Mouse (Mus musculus) MEL (cell line): Measurements from ENCODE around the gene Phf21a.

Experiments used
- CTCF ChIP-seq, 3 experiments: IDR thresholded peaks in 2 of 3; conservative IDR thresholded peaks in 1 of 3; 2 replicates each; pipeline ENCODE4 v1.5.1; 2011 to 2012; ENCODE audit warnings: low read length in 3 of 3, low read depth in 2 of 3, mild to moderate bottlenecking in 2 of 3, improper control_type of control experiment in 1 of 3, inconsistent platforms in 1 of 3, mixed read lengths in 1 of 3, moderate library complexity in 1 of 3; ENCODE audit not compliant: control insufficient read depth in 1 of 3, insufficient read depth in 1 of 3, poor library complexity in 1 of 3, severe bottlenecking in 1 of 3
- EP300 ChIP-seq, 2 experiments: IDR thresholded peaks; 2 replicates each; pipeline ENCODE4 v1.6.1; 2011; ENCODE audit warnings: improper control_type of control experiment in 2 of 2, low read length in 2 of 2, low read depth in 1 of 2, mild to moderate bottlenecking in 1 of 2
- MEF2A ChIP-seq: IDR thresholded peaks from 2 replicates; pipeline ENCODE4 v1.6.1; 2014; ENCODE audit warnings: low read depth, mild to moderate bottlenecking, inconsistent platforms, low read length, improper control_type of control experiment; ENCODE audit not compliant: poor library complexity, insufficient replicate concordance, severe bottlenecking; ENCODE audit errors: extremely low read depth
- SIN3A ChIP-seq: IDR thresholded peaks from 2 replicates; pipeline ENCODE4 v1.6.1; 2012; ENCODE audit warnings: low read length, improper control_type of control experiment, inconsistent platforms
- TBP ChIP-seq: IDR thresholded peaks from 2 replicates; pipeline ENCODE4 v1.8.0; 2011; ENCODE audit warnings: low read depth, low read length, improper control_type of control experiment
- UBTF ChIP-seq: IDR thresholded peaks from 2 replicates; pipeline ENCODE4 v1.6.1; 2012; ENCODE audit warnings: low read depth, mild to moderate bottlenecking, inconsistent platforms, low read length, improper control_type of control experiment, moderate library complexity, borderline replicate concordance; ENCODE audit not compliant: insufficient read depth

DNA sequence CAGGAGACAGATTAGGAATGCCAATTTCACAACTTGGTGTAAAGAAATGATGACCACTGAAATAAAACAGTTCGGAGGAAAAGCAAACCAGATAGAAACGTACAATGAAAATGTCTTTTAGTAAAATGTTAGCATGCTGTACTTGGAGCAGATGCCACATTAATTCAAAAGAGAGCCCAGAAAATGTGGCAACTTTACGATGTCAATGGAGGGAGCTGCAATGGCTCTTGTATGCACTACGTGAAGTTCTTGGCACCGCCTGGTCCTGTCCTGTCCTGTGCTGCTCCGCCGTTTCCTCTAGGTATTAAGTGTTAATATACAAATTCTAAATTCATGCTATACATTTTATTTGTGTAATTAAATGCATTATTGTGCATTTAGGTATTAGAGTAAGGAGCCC, 105.8 kb downstream of the Phf21a start:
- no peak for TF ChIP-seq MEF2A
- no peak for TF ChIP-seq TBP
- TF ChIP-seq UBTF: no peak
- TF ChIP-seq EP300 (IDR thresholded peaks at IDR 0.05; ENCODE audit: low read depth in 1 of 2, low read length in 2 of 2): no peak
- no peak for TF ChIP-seq SIN3A
- no peak for TF ChIP-seq CTCF (IDR thresholded peaks at IDR 0.05 in 2 of 3, conservative IDR thresholded peaks at IDR 0.05 in 1 of 3; ENCODE audit: control insufficient read depth in 1 of 3, insufficient read depth in 1 of 3, low read depth in 2 of 3, low read length in 3 of 3, poor library complexity in 1 of 3, severe bottlenecking in 1 of 3)
